Mouse (Mus musculus): ENCODE results near the gene Lcorl.
"Not testable (repeated sequence)": the region's sequence is repeated elsewhere in the genome, so short reads cannot be mapped to it uniquely, and the experiment has no call there.

Gene Lcorl

GRCm38 (mm10) chr5:45706811-45707210 is 150.6 kb downstream of the Lcorl start:
- DNase-seq, result no peak

- no peak for DNase-seq
These were observed 165.7 kb downstream of the Lcorl start for GRCm38 (mm10) chr5:45691678-45692077.

GRCm38 (mm10) chr5:45690802-45691201 is 166.6 kb downstream of the Lcorl start:
- no peak for DNase-seq

GRCm38 (mm10) chr5:45689152-45689551 is 168.3 kb downstream of the Lcorl start:
- no peak for DNase-seq

GRCm38 (mm10) chr5:45686223-45686622 is 171.2 kb downstream of the Lcorl start:
- DNase-seq, result no peak

- DNase-seq, result no peak
These were observed 172.2 kb downstream of the Lcorl start for GRCm38 (mm10) chr5:45685243-45685642.

- no peak for DNase-seq
These were observed 174.0 kb downstream of the Lcorl start for GRCm38 (mm10) chr5:45683388-45683787.

- DNase-seq, result no peak
These were observed 177.5 kb downstream of the Lcorl start for GRCm38 (mm10) chr5:45679955-45680354.

GRCm38 (mm10) chr5:45677639-45678038 is 179.8 kb downstream of the Lcorl start:
- no peak for DNase-seq

- DNase-seq, result no peak
These were observed 182.4 kb downstream of the Lcorl start for GRCm38 (mm10) chr5:45675032-45675431.

GRCm38 (mm10) chr5:45670894-45671494 is 186.4 kb downstream of the Lcorl start:
- DNase-seq, result no peak

GRCm38 (mm10) chr5:45670280-45670670 is 187.1 kb downstream of the Lcorl start:
- no peak for DNase-seq

- peak; percentile 100 for DNase-seq
These were observed 187.7 kb downstream of the Lcorl start, which contains the start of gene Ncapg for GRCm38 (mm10) chr5:45669598-45670279. Ncapg (plus strand) TSS chr5:45669919.

GRCm38 (mm10) chr5:45669234-45669597 is 188.2 kb downstream of the Lcorl start:
- DNase-seq, result no peak

- DNase-seq, result no peak
These were observed 188.6 kb downstream of the Lcorl start for GRCm38 (mm10) chr5:45668831-45669230.

GRCm38 (mm10) chr5:45668324-45668723 is 189.1 kb downstream of the Lcorl start:
- no peak for DNase-seq

- DNase-seq, result not testable (repeated sequence)
These were observed 199.0 kb downstream of the Lcorl start for GRCm38 (mm10) chr5:45658406-45658805.

GRCm38 (mm10) chr5:45651026-45651703 is 206.2 kb downstream of the Lcorl start:
- DNase-seq, result no peak

All from right cerebral cortex, postnatal 4 days (tissue).